Mouse (Mus musculus) liver, adult 2 months (tissue): Measurements from ENCODE around the gene Ginm1.

Experiments used
- CTCF ChIP-seq: fragments of 200-500 bp; IDR thresholded peaks from 2 replicates; pipeline ENCODE4 v1.5.1; 2011; ENCODE audit warnings: low read depth, low read length, control low read depth
- POLR2A ChIP-seq: fragments of 200-500 bp; IDR thresholded peaks from 2 replicates; pipeline ENCODE4 v1.6.1; 2011; ENCODE audit warnings: low read length, control low read depth; ENCODE audit not compliant: insufficient read depth; ENCODE audit errors: extremely low read depth

- no peak for TF ChIP-seq CTCF
- TF ChIP-seq POLR2A = peak; percentile 81
Observed at GRCm38 (mm10) chr10:7792751-7793385, at the start of gene Ginm1, which contains the start of gene Ppil4.
